Mouse (Mus musculus): ENCODE results near the gene Hace1.

DNA sequence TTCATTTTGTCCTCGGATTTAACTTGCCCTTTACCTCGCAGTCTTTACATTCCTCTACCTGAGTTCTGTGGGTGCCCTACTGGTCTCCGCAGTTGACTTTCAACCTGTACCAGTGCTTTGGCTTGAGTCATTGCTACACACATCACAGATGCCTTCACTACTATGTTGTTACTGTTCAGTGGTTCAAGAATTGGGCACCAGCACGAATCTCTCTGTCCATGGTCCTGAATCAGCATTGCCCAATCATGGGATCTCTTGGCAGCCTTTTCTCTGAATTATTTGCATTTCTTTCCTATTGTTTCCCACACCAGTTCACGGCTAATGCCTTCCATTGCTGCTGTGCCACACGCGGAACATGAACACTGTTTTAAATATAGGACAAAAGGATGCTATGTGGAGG lies 30.8 kb upstream of the Hace1 start:
- TF ChIP-seq CTCF (IDR thresholded peaks at IDR 0.05; ENCODE audit: low read depth) (no peak), EP300 (IDR thresholded peaks at IDR 0.05; ENCODE audit: low read depth) (no peak)
